Mouse (Mus musculus): ENCODE measurements at regions not wholly inside any gene's neighbourhood (a gene's known extent, or its start where the extent isn't known, plus 50 kb on each side); places are given as distances from the start of the nearest gene placed in this dataset.

GRCm38 (mm10) chr12:80021030-80021473, 91.8 kb downstream of the Zfp36l1 start:
- no peaks in the 10 kb centered on the region for H3K36me3 ChIP-seq (replicated peaks)
- ATAC-seq (ENCODE audit: extremely low read depth, insufficient number of reproducible peaks, low FRiP score, poor library complexity, severe bottlenecking) (no peak), DNase-seq (ENCODE audit: low spot score) (no peak)
- peaks cover 40% of the 10 kb centered on the region for H3K27me3 ChIP-seq (ENCODE audit: insufficient read depth, low read length)
- H3K4me3 ChIP-seq (ENCODE audit: low read depth, low read length) = no peak overlapping the region
- H3K4me1 ChIP-seq (ENCODE audit: insufficient read depth, low read depth, low read length) = peaks cover 24% of the 10 kb centered on the region
- no peak for TF ChIP-seq GATA1 (IDR thresholded peaks at IDR 0.05; ENCODE audit: borderline replicate concordance, low read length)
- TF ChIP-seq CTCF (IDR thresholded peaks at IDR 0.05; ENCODE audit: low read depth, low read length) = no peak
- no peak for TF ChIP-seq POLR2AphosphoS5 (IDR thresholded peaks at IDR 0.05; ENCODE audit: insufficient replicate concordance, low read depth, low read length)
- TF ChIP-seq TAL1 (conservative IDR thresholded peaks at IDR 0.05; ENCODE audit: low read depth, low read length) = no peak
- TF ChIP-seq GATA2 (IDR thresholded peaks at IDR 0.05; ENCODE audit: borderline replicate concordance, low read depth, low read length) = no peak
- H3K9me3 ChIP-seq (replicated peaks) = no peaks in the 10 kb centered on the region

- no peak overlapping the region for H3K4me3 ChIP-seq (ENCODE audit: low read depth, low read length)
- H3K9me3 ChIP-seq (replicated peaks) = no peaks in the 10 kb centered on the region
- peaks cover 26% of the 10 kb centered on the region for H3K4me1 ChIP-seq (ENCODE audit: insufficient read depth, low read depth, low read length)
- TF ChIP-seq CTCF (IDR thresholded peaks at IDR 0.05; ENCODE audit: low read depth, low read length) = no peak
- TF ChIP-seq TAL1 (conservative IDR thresholded peaks at IDR 0.05; ENCODE audit: low read depth, low read length) = no peak
- TF ChIP-seq GATA1 (IDR thresholded peaks at IDR 0.05; ENCODE audit: borderline replicate concordance, low read length) = no peak
- TF ChIP-seq GATA2 (IDR thresholded peaks at IDR 0.05; ENCODE audit: borderline replicate concordance, low read depth, low read length) = no peak
- TF ChIP-seq POLR2AphosphoS5 (IDR thresholded peaks at IDR 0.05; ENCODE audit: insufficient replicate concordance, low read depth, low read length) = no peak
- H3K36me3 ChIP-seq (replicated peaks) = no peaks in the 10 kb centered on the region
- peaks cover 22% of the 10 kb centered on the region for H3K27me3 ChIP-seq (ENCODE audit: insufficient read depth, low read length)
- ATAC-seq (ENCODE audit: extremely low read depth, insufficient number of reproducible peaks, low FRiP score, poor library complexity, severe bottlenecking) (no peak), DNase-seq (ENCODE audit: low spot score) (no peak)
Measured at GRCm38 (mm10) chr12:80018086-80018485, 94.7 kb downstream of the Zfp36l1 start.

GRCm38 (mm10) chr12:80017376-80017929, 95.4 kb downstream of the Zfp36l1 start:
- H3K9me3 ChIP-seq (replicated peaks) = no peaks in the 10 kb centered on the region

GRCm38 (mm10) chr12:80015938-80016337, 96.9 kb downstream of the Zfp36l1 start:
- H3K27me3 ChIP-seq (ENCODE audit: insufficient read depth, low read length) = peaks cover 15% of the 10 kb centered on the region

More at GRCm38 (mm10) chr12:80017376-80017929, 95.4 kb downstream of the Zfp36l1 start:
- peaks cover 23% of the 10 kb centered on the region for H3K27me3 ChIP-seq (ENCODE audit: insufficient read depth, low read length)
- TF ChIP-seq GATA2 (IDR thresholded peaks at IDR 0.05; ENCODE audit: borderline replicate concordance, low read depth, low read length) (no peak), CTCF (IDR thresholded peaks at IDR 0.05; ENCODE audit: low read depth, low read length) (no peak)
- ATAC-seq (ENCODE audit: extremely low read depth, insufficient number of reproducible peaks, low FRiP score, poor library complexity, severe bottlenecking) = no peak
- peaks cover 21% of the 10 kb centered on the region for H3K4me1 ChIP-seq (ENCODE audit: insufficient read depth, low read depth, low read length)
- DNase-seq (ENCODE audit: low spot score) = no peak
- no peak overlapping the region for H3K4me3 ChIP-seq (ENCODE audit: low read depth, low read length)
- no peaks in the 10 kb centered on the region for H3K36me3 ChIP-seq (replicated peaks)

GRCm38 (mm10) chr12:80014598-80014983, 98.2 kb downstream of the Zfp36l1 start:
- Histone ChIP-seq H3K36me3 (replicated peaks) (no peaks in the 10 kb centered on the region), H3K4me3 (ENCODE audit: low read depth, low read length) (no peak overlapping the region), H3K9me3 (replicated peaks) (no peaks in the 10 kb centered on the region), H3K27me3 (ENCODE audit: insufficient read depth, low read length) (peaks cover 15% of the 10 kb centered on the region), H3K4me1 (ENCODE audit: insufficient read depth, low read depth, low read length) (peaks cover 8% of the 10 kb centered on the region; the same call in 1 of the 2 replicates)
- no peak for TF ChIP-seq GATA1 (IDR thresholded peaks at IDR 0.05; ENCODE audit: borderline replicate concordance, low read length)
- no peak for TF ChIP-seq POLR2AphosphoS5 (IDR thresholded peaks at IDR 0.05; ENCODE audit: insufficient replicate concordance, low read depth, low read length)
- no peak for TF ChIP-seq GATA2 (IDR thresholded peaks at IDR 0.05; ENCODE audit: borderline replicate concordance, low read depth, low read length)
- no peak for TF ChIP-seq CTCF (IDR thresholded peaks at IDR 0.05; ENCODE audit: low read depth, low read length)
- no peak for TF ChIP-seq TAL1 (conservative IDR thresholded peaks at IDR 0.05; ENCODE audit: low read depth, low read length)
- no peak for ATAC-seq (ENCODE audit: extremely low read depth, insufficient number of reproducible peaks, low FRiP score, poor library complexity, severe bottlenecking)
- no peak for DNase-seq (ENCODE audit: low spot score)

More at GRCm38 (mm10) chr12:80015938-80016337, 96.9 kb downstream of the Zfp36l1 start:
- ATAC-seq (ENCODE audit: extremely low read depth, insufficient number of reproducible peaks, low FRiP score, poor library complexity, severe bottlenecking) = no peak
- TF ChIP-seq TAL1 (conservative IDR thresholded peaks at IDR 0.05; ENCODE audit: low read depth, low read length) = no peak
- no peak for TF ChIP-seq POLR2AphosphoS5 (IDR thresholded peaks at IDR 0.05; ENCODE audit: insufficient replicate concordance, low read depth, low read length)
- TF ChIP-seq GATA1 (IDR thresholded peaks at IDR 0.05; ENCODE audit: borderline replicate concordance, low read length) = no peak
- TF ChIP-seq GATA2 (IDR thresholded peaks at IDR 0.05; ENCODE audit: borderline replicate concordance, low read depth, low read length) = no peak
- no peak for TF ChIP-seq CTCF (IDR thresholded peaks at IDR 0.05; ENCODE audit: low read depth, low read length)
- peaks cover 6% of the 10 kb centered on the region for H3K4me1 ChIP-seq (ENCODE audit: insufficient read depth, low read depth, low read length)
- H3K36me3 ChIP-seq (replicated peaks) = no peaks in the 10 kb centered on the region
- H3K9me3 ChIP-seq (replicated peaks) = no peaks in the 10 kb centered on the region
- DNase-seq (ENCODE audit: low spot score) = no peak
- no peak overlapping the region for H3K4me3 ChIP-seq (ENCODE audit: low read depth, low read length)

- TF ChIP-seq POLR2AphosphoS5 (IDR thresholded peaks at IDR 0.05; ENCODE audit: insufficient replicate concordance, low read depth, low read length) (no peak), GATA2 (IDR thresholded peaks at IDR 0.05; ENCODE audit: borderline replicate concordance, low read depth, low read length) (no peak), GATA1 (IDR thresholded peaks at IDR 0.05; ENCODE audit: borderline replicate concordance, low read length) (no peak), TAL1 (conservative IDR thresholded peaks at IDR 0.05; ENCODE audit: low read depth, low read length) (no peak), CTCF (IDR thresholded peaks at IDR 0.05; ENCODE audit: low read depth, low read length) (no peak)
- Histone ChIP-seq H3K27me3 (ENCODE audit: insufficient read depth, low read length) (peaks cover 15% of the 10 kb centered on the region), H3K4me1 (ENCODE audit: insufficient read depth, low read depth, low read length) (peaks cover 8% of the 10 kb centered on the region; the same call in 1 of the 2 replicates), H3K36me3 (replicated peaks) (no peaks in the 10 kb centered on the region), H3K9me3 (replicated peaks) (no peaks in the 10 kb centered on the region), H3K4me3 (ENCODE audit: low read depth, low read length) (no peak overlapping the region)
- no peak for DNase-seq (ENCODE audit: low spot score)
- ATAC-seq (ENCODE audit: extremely low read depth, insufficient number of reproducible peaks, low FRiP score, poor library complexity, severe bottlenecking) = no peak
Measured at GRCm38 (mm10) chr12:80013904-80014597, 98.8 kb downstream of the Zfp36l1 start.
